ENCODE assay signal across 19 mouse cellular contexts in genomic region chr11:82897478-82897877, GRCm38 (mm10). TPM values are rescaled to one million over a fixed set of nuclear protein-coding genes. Genes with fewer than 3 reads are reported as not detected.
"Had no signal": no experiment of that assay in that cellular context is flagged by ENCODE, and none has a peak within 500 bp of the region (broad histone marks: within the 10 kb centered on the region; RNA-seq: fewer than 3 reads in every experiment).

No protein-coding gene starts in this region.

- H3K4me1 ChIP-seq: intestine, embryonic 15.5 days; limb, embryonic 15.5 days; liver, embryonic 15.5 days; neural tube, embryonic 12.5 days had no signal

- H3K27me3 ChIP-seq: intestine, embryonic 15.5 days; limb, embryonic 15.5 days; liver, embryonic 15.5 days; neural tube, embryonic 12.5 days had no signal

- H3K27ac ChIP-seq: hindbrain, postnatal 0 days; intestine, embryonic 15.5 days; limb, embryonic 15.5 days; liver, embryonic 15.5 days; neural tube, embryonic 12.5 days; stomach, postnatal 0 days had no signal

- H3K4me3 ChIP-seq: intestine, embryonic 15.5 days; limb, embryonic 15.5 days; liver, embryonic 15.5 days; neural tube, embryonic 12.5 days had no signal

- H3K4me2 ChIP-seq: intestine, embryonic 15.5 days; limb, embryonic 15.5 days; liver, embryonic 15.5 days; lung, embryonic 14.5 days; neural tube, embryonic 12.5 days had no signal

- DNase-seq: layer of hippocampus, adult 9-11 months; layer of hippocampus, postnatal 36 days; lung, embryonic 14.5 days; lung, postnatal 10 days; lung, postnatal 4 days; midbrain, embryonic 14.5 days; thymus, adult 18-20 months; thymus, postnatal 25 days had no signal

- ATAC-seq: hindbrain, postnatal 0 days; intestine, embryonic 15.5 days had no signal

- H3K9me3 ChIP-seq: intestine, embryonic 15.5 days; limb, embryonic 15.5 days; liver, embryonic 15.5 days; neural tube, embryonic 12.5 days had no signal

- H3K9ac ChIP-seq: intestine, embryonic 15.5 days; limb, embryonic 15.5 days; liver, embryonic 15.5 days; lung, embryonic 14.5 days; neural tube, embryonic 12.5 days had no signal

RNA-seq across cellular contexts. Expression of gene Fndc8, which starts 5.6 kb away (rescaled TPM):
- total RNA-seq: hindbrain, postnatal 0 days; layer of hippocampus, adult 18-20 months; layer of hippocampus, postnatal 36 days; left cerebral cortex, adult 8-10 months; left cerebral cortex, postnatal 25 days; monocyte, adult 5-6 weeks; neutrophil, adult 5-6 weeks had no signal
- polyA plus RNA-seq: lung, embryonic 14.5 days; stomach, postnatal 0 days had no signal

RNA-seq across cellular contexts. Expression of gene Unc45b, which starts 12.9 kb away (rescaled TPM):
- total RNA-seq: monocyte, adult 5-6 weeks; neutrophil, adult 5-6 weeks had no signal
